Mouse (Mus musculus): ENCODE data around the gene Tctn1. TPM values are rescaled to one million over a fixed set of nuclear protein-coding genes. Genes with fewer than 3 reads are reported as not detected.

Gene Tctn1
- polyA plus RNA-seq, 1 experiment from 2014 or later = 1.9 TPM

DNA sequence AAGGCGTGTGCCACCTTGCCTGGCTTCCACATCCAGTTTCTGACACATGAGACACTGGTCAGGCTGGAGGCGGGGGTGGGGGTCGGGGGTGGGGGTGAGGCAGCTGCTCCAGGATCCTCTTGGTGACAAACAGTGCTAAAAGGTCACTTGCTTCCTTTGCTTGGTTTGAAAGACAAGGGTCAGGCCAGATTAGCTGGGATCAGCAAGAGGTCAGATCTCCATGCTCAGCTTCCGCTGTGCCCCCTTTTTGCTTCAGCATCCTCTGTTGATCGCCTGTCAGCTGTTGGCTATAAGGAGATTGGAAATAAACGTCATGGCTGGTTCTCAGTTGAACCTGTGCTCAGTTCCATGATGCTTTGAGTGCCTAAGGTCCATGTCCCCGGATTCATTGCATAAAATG lies 73.8 kb downstream of the Tctn1 start:
- no peaks in the 10 kb centered on the region for H3K36me3 ChIP-seq (ENCODE audit: control insufficient read depth, insufficient read depth)
- no peaks in the 10 kb centered on the region for H3K9me3 ChIP-seq (ENCODE audit: control insufficient read depth)
- ATAC-seq = no peak
- H3K9ac ChIP-seq (ENCODE audit: low read depth, low read length) = no peak overlapping the region
- H3K4me3 ChIP-seq (ENCODE audit: low read depth, low read length) = no peak overlapping the region
- H3K27ac ChIP-seq (ENCODE audit: low read depth, low read length) = no peak overlapping the region
- no peak for TF ChIP-seq CTCF (IDR thresholded peaks at IDR 0.05; ENCODE audit: low read depth)
- WGBS = 69% methylated on average over 7 of the region's 7 CpGs
- no peaks in the 10 kb centered on the region for H3K4me1 ChIP-seq (replicated peaks; ENCODE audit: control insufficient read depth, insufficient read depth, low read length)
- no peak overlapping the region for H3K4me2 ChIP-seq (replicated peaks; ENCODE audit: low read depth)
- no peaks in the 10 kb centered on the region for H3K27me3 ChIP-seq (replicated peaks; ENCODE audit: control insufficient read depth, insufficient read depth, low read length)

DNA sequence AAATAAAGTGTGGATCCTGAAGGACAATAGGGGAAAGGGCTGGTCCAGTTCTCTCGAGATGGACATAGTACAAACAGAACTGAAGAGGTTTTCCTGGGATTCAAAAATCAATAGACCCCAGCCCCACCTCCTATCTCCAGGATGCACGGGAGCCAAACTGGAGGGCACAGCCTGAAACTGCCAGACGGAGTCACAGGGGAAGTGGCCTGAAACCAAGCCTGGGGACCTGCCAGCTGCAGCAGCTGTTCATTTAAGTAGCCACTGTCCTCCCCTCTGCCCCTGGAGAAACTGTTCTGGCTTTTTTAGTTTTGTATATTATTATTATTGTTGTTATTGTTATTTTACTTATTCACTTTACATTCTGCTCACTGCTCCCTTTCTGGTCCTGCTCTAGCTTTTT lies 75.1 kb downstream of the Tctn1 start:
- no peak overlapping the region for H3K27ac ChIP-seq (ENCODE audit: low read depth, low read length)
- H3K4me3 ChIP-seq (ENCODE audit: low read depth, low read length) = no peak overlapping the region
- no peaks in the 10 kb centered on the region for H3K9me3 ChIP-seq (ENCODE audit: control insufficient read depth)
- no peak for ATAC-seq
- no peaks in the 10 kb centered on the region for H3K4me1 ChIP-seq (replicated peaks; ENCODE audit: control insufficient read depth, insufficient read depth, low read length)
- no peak overlapping the region for H3K9ac ChIP-seq (ENCODE audit: low read depth, low read length)
- no peaks in the 10 kb centered on the region for H3K27me3 ChIP-seq (replicated peaks; ENCODE audit: control insufficient read depth, insufficient read depth, low read length)
- H3K4me2 ChIP-seq (replicated peaks; ENCODE audit: low read depth) = no peak overlapping the region
- TF ChIP-seq CTCF (IDR thresholded peaks at IDR 0.05; ENCODE audit: low read depth) = no peak
- 44% methylated on average over 3 of the region's 3 CpGs for WGBS
- H3K36me3 ChIP-seq (ENCODE audit: control insufficient read depth, insufficient read depth) = no peaks in the 10 kb centered on the region

Other genes with a start within 250 kb of the Tctn1 start
- 1.5 and 1.9 TPM in 2 replicates for gene Cux2, start 214.4 kb downstream of the Tctn1 start, polyA plus RNA-seq (2015; fragmentation: Nextera tagmentation; extraction: Ambion mirVana)
- not detected in 2 replicates for gene Myl2, start 163.5 kb downstream of the Tctn1 start, polyA plus RNA-seq (2015; fragmentation: Nextera tagmentation; extraction: Ambion mirVana)
- gene Ccdc63, start 123.6 kb downstream of the Tctn1 start, polyA plus RNA-seq (2015; fragmentation: Nextera tagmentation; extraction: Ambion mirVana) = not detected in 2 replicates
- 138 and 144 TPM in 2 replicates for gene Ppp1cc, start 106.2 kb downstream of the Tctn1 start, polyA plus RNA-seq (2015; fragmentation: Nextera tagmentation; extraction: Ambion mirVana)
- gene Hvcn1, start 57.7 kb downstream of the Tctn1 start, polyA plus RNA-seq (2015; fragmentation: Nextera tagmentation; extraction: Ambion mirVana) = 3.6 TPM in 2 replicates
- 13.0 and 13.6 TPM in 2 replicates for gene Pptc7, start 19.9 kb upstream of the Tctn1 start, polyA plus RNA-seq (2015; fragmentation: Nextera tagmentation; extraction: Ambion mirVana)
- gene Rad9b, start 89.8 kb upstream of the Tctn1 start, polyA plus RNA-seq (2015; fragmentation: Nextera tagmentation; extraction: Ambion mirVana) = 4.6 and 4.9 TPM in 2 replicates
- gene Vps29, start 89.9 kb upstream of the Tctn1 start, polyA plus RNA-seq (2015; fragmentation: Nextera tagmentation; extraction: Ambion mirVana) = 333 and 338 TPM in 2 replicates
- 34.1 and 37.3 TPM in 2 replicates for gene Gpn3, start 107.4 kb upstream of the Tctn1 start, polyA plus RNA-seq (2015; fragmentation: Nextera tagmentation; extraction: Ambion mirVana)
- 15.1 and 15.9 TPM in 2 replicates for gene Fam216a, start 107.9 kb upstream of the Tctn1 start, polyA plus RNA-seq (2015; fragmentation: Nextera tagmentation; extraction: Ambion mirVana)
- 166 and 171 TPM in 2 replicates for gene Arpc3, start 127.4 kb upstream of the Tctn1 start, polyA plus RNA-seq (2015; fragmentation: Nextera tagmentation; extraction: Ambion mirVana)
- gene Anapc7, start 157.2 kb upstream of the Tctn1 start, polyA plus RNA-seq (2015; fragmentation: Nextera tagmentation; extraction: Ambion mirVana) = 22.5 and 22.8 TPM in 2 replicates
- gene Atp2a2, start 237.8 kb upstream of the Tctn1 start, polyA plus RNA-seq (2015; fragmentation: Nextera tagmentation; extraction: Ambion mirVana) = 26.1 and 27.3 TPM in 2 replicates